Mouse (Mus musculus) MN1 (cell line): Measurements from ENCODE around the gene Phactr4.

Source experiments
- DNase-seq: peaks from one replicate; pipeline ENCODE4 v3.0.0-alpha.2; 2016; ENCODE audit warnings: low spot score

The Phactr4 gene

DNA sequence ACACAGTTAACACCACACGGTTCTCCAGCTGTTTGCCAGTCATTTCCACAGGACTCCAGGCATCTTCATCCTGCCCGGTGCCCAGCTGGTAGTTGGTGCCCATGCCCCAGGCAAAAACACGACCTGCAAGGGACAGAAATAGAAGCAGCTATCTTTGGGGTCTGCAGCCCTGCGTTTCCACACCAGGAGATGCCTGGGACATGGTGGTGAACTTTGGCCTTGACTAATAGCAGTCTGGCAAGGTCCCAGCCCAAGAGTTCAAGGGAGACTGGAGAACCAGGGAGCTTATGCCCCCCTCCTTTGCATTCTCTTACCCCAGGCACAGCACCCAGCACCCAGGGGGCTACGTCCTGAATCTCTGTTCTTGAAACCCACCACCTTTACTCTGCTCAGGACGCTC, 89.4 kb downstream of the Phactr4 start:
- DNase-seq: no peak

DNA sequence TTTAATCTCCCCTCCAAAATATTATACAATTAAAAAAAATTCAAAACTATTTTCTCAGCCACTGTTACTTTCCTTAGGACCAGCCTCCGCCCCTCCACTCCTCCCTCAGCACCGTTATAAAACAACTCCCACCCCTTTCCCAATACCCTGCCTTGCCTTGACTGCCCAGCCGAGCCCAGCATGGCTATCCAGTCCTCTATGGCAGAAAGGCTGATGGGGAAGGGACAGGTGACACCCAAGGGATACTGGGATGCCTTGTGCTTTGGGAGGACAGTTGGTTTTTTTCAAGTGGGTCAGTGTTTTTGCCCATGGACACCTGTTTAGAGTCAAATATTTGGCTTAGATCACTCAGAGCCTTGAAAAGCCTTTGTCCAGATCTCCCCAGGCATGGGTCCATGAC, 90.3 kb downstream of the Phactr4 start:
- DNase-seq: no peak

DNA sequence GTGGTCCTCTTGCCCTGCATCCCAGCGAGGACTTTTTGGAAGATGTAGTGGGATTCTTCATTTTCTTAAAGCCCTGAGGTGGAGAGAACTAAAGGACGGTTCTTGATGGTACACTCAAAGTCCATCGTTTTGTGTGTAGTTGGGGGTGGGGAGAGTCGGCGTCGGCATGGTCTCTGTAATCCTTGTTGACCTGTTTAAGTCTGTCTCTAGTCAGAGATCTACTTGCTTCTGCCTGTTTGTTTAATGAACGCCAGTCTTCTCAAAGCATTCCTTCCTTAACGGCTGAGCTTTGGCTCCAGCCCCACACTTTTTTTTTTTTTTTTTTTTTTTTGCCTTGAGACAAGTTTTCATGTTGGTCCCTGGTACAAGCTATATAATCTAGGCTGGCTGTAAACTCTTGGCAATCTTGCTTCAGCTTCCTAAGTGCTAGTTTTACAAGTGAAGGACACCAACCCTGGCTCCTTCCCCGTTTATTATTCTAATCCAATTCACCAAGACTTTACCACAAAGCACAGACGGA, 92.4 kb downstream of the Phactr4 start:
- no peak for DNase-seq

DNA sequence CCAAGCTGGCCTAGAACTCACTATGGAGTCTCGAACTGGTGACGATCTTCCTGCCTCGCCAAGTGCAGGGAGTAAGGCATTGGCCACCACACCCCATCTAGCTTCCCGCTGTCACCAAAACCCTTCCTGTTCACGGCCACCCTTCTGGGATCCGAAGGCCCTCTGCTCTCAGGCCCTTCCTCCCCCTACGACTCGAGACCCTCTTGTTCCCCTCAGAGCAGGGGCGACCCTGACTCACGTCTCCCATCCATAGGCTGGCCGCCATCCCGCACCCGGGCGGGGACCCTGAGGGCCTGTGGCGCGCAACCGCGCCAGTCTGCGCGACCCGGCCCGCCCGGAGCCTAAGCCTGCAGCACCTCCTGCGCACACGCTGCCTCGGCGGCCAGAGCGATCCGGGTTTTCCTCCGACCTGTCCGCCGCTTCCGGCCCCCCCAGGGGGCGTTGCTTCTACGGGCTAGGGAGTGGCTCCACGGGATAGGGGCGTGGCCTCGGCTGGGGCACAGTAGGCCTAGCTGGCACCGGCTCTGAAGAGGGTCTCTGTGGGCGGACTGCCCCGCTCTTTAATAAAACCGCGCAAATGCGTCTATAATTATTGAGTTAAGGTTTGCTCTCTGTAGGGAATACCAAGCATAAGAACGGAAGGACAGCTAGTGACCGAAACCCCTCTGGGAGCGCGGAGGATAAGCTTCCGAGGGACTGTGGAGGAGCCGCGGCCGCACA, 93.0 kb downstream of the Phactr4 start, which contains the start of gene Trnau1ap:
Gene Trnau1ap (minus strand): TSS at position 424 of the 720 bp plus-strand sequence.
- peak; percentile 84 for DNase-seq

DNA sequence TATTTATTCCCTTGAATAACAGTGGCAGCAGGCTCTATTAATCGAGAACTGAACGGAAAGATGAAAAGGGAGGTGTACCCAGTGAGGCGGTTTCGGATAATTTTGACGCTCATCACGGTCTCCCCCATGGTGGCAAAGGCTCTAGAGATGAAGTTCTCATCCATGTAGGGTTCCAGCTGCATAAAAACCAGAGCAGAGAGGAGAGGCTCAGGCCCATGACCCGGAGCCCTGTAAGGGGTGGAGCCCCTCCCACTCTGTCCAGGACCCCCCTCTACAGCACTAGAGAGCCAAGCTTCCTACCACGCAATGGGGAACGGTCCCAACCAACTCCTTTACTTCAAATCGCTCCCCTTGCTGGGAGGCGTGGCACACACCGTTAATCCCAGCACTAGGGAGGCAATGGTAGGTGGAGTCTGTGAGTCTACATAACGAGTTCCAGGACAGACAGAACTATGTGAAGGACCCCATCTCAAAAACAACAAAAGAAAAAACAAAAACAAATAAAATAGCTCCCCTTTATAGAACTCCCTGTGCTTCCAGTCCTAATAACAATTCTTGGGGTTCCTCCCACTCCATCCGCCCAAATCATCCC, 93.8 kb downstream of the Phactr4 start:
- DNase-seq: no peak

DNA sequence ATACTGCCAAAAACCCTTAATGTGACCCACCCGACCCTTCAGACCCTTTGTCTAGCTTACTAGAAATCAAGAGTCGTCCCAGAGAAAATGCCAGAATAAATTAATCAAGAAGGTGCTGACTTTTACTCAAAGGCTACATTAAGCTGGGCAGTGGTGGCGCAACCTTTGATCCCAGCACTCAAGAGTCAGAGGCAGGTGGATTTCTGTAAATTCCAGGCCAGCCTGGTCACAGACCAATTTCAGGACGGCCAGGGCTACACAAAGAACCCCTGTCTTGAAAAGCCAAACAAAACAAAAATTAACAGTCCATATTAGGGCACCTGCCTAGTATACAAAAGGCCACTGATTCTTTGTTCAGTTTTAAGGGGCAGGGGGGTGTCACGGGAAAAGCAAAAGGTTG, 95.8 kb downstream of the Phactr4 start:
- DNase-seq: no peak

DNA sequence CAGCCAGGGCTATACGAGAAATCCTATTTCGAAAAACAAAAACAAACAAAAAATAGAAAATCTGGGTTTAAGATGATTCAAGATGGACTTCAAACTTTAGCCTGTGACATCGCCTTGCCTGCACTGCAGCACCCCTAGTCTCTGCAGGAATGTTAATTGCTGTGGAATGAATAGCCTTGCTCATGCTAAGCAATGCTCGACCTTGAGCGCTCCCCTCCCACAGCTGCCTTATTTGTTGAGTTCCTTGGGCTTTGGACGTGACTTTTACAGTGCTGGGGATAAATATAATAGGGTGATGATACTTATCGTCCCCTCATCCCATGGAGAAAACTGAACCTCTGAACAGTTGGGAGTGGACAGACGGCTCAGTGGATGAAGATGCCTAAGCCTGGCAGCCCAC, 106.6 kb downstream of the Phactr4 start:
- DNase-seq: no peak

DNA sequence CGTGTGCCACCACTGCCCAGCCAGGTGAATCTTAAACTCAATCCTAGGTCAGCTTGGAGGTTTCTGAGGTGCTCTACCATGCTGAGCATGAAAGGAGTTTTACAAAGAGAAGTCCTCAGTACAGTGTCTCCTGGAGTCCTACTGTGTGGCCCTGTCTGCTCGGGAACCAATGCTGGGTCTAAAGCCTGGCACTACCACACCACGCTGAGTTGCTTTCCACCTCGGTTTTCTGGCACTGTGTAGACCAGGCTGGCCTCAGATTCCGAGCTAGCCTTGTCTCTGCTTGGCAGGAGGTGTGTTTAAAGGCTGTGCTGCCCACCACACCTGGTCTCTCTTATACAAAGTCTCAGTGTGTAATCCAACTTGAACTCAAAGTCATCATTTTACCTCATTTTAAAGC, 109.7 kb downstream of the Phactr4 start:
- no peak for DNase-seq

DNA sequence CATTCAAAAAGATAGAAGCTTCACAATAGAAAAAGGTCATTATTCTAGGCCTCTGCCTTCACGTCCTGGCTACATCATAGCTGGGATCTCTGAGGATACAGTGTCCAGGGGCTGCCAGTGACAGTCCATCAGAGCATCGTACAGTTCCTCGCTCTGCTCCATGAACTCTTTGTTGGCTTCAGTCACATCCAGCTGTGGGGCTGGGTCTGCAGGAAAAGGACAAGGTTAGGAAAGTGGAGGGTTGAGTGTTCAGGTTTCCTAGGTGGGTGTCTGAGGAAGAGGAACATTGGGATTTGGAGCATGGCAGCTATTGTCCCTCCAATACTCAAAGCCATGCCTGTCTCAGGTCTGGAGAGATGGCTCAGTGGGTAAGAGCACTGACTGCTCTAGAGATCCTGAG, 110.5 kb downstream of the Phactr4 start:
- no peak for DNase-seq

DNA sequence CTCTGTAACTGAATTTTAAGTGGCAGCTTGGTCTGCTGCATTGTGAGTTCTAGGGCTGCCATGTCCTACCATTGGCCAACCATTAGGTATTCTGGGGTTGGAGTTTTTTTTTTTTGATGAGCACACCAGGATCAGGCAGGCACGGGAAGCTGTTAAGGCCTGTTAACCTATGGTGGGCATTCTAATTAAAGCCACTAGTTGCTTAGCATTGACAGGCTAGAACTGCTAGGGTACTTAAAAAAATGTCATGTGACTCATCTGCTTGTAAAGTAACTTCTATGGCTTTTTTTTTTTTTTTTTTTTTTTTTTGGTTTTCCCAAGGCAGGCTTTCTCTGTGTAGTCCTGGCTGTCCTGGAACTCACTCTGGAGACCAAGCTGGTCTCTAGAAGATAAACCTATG, 111.1 kb downstream of the Phactr4 start:
- no peak for DNase-seq

DNA sequence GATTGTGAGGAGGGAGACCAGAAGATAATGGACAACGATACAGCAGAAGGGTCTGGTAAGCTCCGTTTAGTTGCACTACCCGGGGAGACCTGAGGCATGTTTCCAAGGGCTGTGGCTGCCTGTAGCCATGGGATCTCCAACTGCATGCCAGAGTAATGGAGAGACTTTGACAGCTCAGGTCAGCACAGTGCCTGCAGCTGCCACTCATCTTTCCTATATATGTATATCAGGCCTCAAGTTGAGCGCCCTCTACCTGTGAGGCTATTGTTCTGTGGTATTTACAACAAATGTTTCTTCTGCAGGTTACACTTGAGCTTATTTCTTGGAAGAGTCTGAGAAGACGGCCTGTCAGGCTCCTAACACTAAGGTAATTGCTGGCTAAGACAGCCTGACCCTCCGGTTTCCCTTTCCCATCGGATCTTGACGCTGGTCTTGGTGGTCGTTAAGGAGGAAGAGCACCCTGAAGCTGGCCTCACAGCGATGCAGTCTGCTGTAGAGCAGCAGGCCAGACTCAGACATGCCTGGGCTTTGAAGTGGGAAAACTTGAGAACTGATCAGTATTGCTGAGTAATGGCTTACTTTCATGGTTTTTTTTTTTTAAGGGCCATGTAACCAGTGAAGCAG, 112.3 kb downstream of the Phactr4 start:
- peak; percentile 45 for DNase-seq

DNA sequence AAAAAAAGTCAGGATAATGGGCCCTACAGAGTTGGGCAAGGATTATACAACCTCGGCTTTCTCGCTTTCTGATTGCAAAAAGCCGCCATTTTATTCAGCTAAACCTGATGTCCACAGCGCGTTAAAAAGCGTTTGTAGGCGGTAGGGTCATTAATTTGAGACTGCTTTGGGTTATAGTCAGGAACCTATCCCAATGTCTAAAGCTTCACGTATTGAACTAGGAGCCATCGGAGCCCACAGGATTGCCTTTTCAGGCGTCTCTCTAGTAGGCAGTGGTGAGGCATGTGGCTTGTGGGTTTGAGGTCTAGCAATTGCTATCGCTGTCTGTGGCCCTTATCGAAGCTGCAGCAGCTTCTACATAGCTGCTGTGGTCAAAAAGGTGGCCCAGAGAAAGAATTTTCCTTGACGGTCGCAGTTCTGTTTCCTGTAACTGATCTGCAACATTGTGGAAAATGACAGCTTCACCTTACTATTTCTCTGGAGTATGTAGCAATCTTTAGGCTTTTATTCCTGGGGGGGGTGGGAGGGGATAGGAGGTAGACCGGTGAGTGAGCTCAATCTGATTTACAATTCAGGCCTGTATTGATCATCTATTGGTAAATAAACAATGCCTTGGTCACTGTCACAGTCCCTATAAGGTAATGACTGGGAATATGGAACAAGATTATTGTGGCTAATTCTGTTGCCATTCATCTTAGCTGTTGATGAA, 113.0 kb downstream of the Phactr4 start:
- DNase-seq: peak; percentile 43

DNA sequence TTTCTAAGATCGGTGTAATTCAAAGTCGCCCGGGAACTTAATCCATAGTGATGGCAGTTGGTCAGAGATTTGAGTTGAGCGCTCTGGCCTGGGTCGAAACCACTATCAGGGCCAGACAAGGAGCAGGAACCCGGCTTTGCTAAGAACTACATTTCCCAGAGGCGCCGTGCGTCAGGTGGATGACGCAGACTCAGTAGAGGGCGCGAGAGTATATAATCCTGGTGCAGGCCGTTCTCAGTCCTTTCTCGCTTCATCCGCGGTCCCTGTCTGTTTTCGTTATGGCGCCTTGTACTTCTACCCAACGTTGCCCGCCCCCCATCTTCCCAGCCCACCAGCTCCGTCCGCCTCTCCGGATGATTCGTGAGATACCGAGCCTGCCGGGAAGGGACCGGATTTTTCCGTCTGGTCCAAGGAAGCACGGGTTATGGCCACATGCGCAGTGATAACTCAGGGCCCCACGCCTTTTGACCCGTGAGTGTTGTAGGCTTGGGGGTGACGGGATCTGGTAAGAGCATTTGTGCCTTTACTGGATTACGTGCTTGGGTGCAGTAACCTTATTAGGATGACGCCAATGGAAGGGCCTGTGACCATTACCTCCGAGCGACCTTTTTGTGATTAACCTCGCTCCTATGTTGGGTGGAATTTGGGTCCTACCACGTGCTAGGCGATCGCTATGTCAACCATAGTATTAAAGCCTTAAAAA, 113.7 kb downstream of the Phactr4 start:
- DNase-seq: peak; percentile 90

DNA sequence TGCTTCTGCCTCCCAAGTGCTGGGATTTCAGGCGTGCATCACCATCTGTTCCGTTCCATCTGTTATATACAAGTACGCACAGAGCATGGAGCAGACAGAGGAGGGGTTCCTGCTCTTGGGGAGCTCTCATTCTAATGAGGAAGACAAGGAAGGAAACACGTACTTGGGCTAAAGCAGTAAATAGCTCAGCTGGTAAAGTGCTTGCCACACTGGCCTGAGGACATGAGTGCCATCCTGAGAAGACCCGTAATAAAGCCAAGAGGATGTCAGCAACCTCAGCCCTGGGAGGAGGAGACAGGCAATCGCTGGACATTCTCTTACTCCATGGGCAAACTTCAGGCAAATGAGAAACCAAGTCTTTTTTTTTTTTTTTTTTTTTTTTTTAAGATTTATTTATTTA, 116.3 kb downstream of the Phactr4 start:
- DNase-seq: no peak
